Mouse (Mus musculus) midbrain, embryonic 12.5 days (tissue): Measurements from ENCODE around the gene Slitrk2. TPM values are rescaled to one million over a fixed set of nuclear protein-coding genes. Genes with fewer than 3 reads are reported as not detected.
A peak's percentile ranks its signal among the peaks of the same experiment; 100 is the strongest.

ENCODE experiments used
- ATAC-seq: fragments of 200-750 bp; cut with Nextera tagmentation; 2 replicates; pipeline ENCODE4 v1.8.0; 2017; ENCODE audit warnings: low read depth, moderate TSS enrichment, moderate library complexity; ENCODE audit not compliant: low FRiP score
- H3K27ac ChIP-seq: fragments of 300-500 bp; sonication (generic); replicated peaks from 2 replicates; pipeline ENCODE4 v1.5.1; 2016; ENCODE audit warnings: mild to moderate bottlenecking
- H3K27me3 ChIP-seq: fragments of 300-500 bp; sonication (generic); 2 replicates; pipeline ENCODE4 v1.6.1; 2016; ENCODE audit warnings: mild to moderate bottlenecking
- H3K36me3 ChIP-seq: fragments of 300-500 bp; sonication (generic); 2 replicates; pipeline ENCODE4 v1.6.1; 2016
- H3K4me1 ChIP-seq: fragments of 300-500 bp; sonication (generic); 2 replicates; pipeline ENCODE4 v1.6.1; 2016
- H3K4me2 ChIP-seq: fragments of 300-500 bp; sonication (generic); replicated peaks from 2 replicates; pipeline ENCODE4 v1.6.1; 2016; ENCODE audit warnings: mild to moderate bottlenecking, moderate library complexity
- H3K4me3 ChIP-seq: fragments of 300-500 bp; sonication (generic); 2 replicates; pipeline ENCODE4 v1.5.1; 2016; ENCODE audit warnings: mild to moderate bottlenecking
- H3K9ac ChIP-seq: fragments of 300-500 bp; sonication (generic); replicated peaks from 2 replicates; pipeline ENCODE4 v1.6.1; 2016; ENCODE audit warnings: mild to moderate bottlenecking, moderate library complexity
- H3K9me3 ChIP-seq: fragments of 300-500 bp; sonication (generic); 2 replicates; pipeline ENCODE4 v1.6.1; 2016; ENCODE audit warnings: mild to moderate bottlenecking
- WGBS: fragments of 180-500 bp; shearing (Covaris S2); methylation state at CpG from one replicate; pipeline ENCODE4 v1.1.7; 2016; 5-methylcytosine and 5-hydroxymethylcytosine counted together
- polyA plus RNA-seq: library from polyadenylated mRNA; unstranded; fragments of >200 nt; fragmentation: Nextera tagmentation; extraction: Ambion mirVana; gene quantifications from 2 replicates; pipeline ENCODE4 v1.2.1, GENCODE M21; 2016

Gene Slitrk2
- 4.2 and 5.5 TPM in 2 replicates for polyA plus RNA-seq

- Histone ChIP-seq H3K9me3 (no peaks in the 10 kb centered on the region), H3K4me2 (peak within 1 kb of the TSS; percentile 59), H3K4me3 (peak within 1 kb of the TSS; percentile 41), H3K4me1 (0 out of 2 replicates have a peak, but pooled peaks cover 2% of the 10 kb centered on the region), H3K9ac (peak within 1 kb of the TSS; percentile 31), H3K36me3 (no peaks in the 10 kb centered on the region), H3K27me3 (no peaks in the 10 kb centered on the region), H3K27ac (no peak within 1 kb of the TSS)
- WGBS, result 14% methylated on average over 25 of the region's 25 CpGs
- peak; percentile 54 for ATAC-seq
These were observed at the start of gene Slitrk2 for GRCm38 (mm10) chrX:66648911-66649620. Gene Slitrk2 (plus strand): TSS chrX:66649318.

GRCm38 (mm10) chrX:66605490-66605889, 43.6 kb upstream of the Slitrk2 start:
- ATAC-seq, result no peak
- Histone ChIP-seq H3K27me3 (no peaks in the 10 kb centered on the region), H3K27ac (no peak overlapping the region), H3K9ac (no peak overlapping the region), H3K4me2 (no peak overlapping the region), H3K4me1 (no peaks in the 10 kb centered on the region), H3K36me3 (no peaks in the 10 kb centered on the region), H3K4me3 (no peak overlapping the region), H3K9me3 (no peaks in the 10 kb centered on the region)
- 79% methylated on average over 3 of the region's 3 CpGs for WGBS

GRCm38 (mm10) chrX:66652455-66653144, 3.5 kb downstream of the Slitrk2 start:
- H3K4me1 ChIP-seq, result 0 out of 2 replicates have a peak, but pooled peaks cover 2% of the 10 kb centered on the region
- WGBS, result 14% methylated on average over 21 of the region's 21 CpGs
- H3K27me3 ChIP-seq, result no peaks in the 10 kb centered on the region
- H3K36me3 ChIP-seq, result no peaks in the 10 kb centered on the region
- H3K4me3 ChIP-seq, result peak overlapping the region; percentile 44
- peak; percentile 90 for ATAC-seq
- no peak overlapping the region for H3K27ac ChIP-seq
- H3K9ac ChIP-seq, result peak overlapping the region; percentile 46
- H3K4me2 ChIP-seq, result peak overlapping the region; percentile 59
- H3K9me3 ChIP-seq, result no peaks in the 10 kb centered on the region

- WGBS, result 45% methylated on average over 2 of the region's 2 CpGs
- no peaks in the 10 kb centered on the region for H3K9me3 ChIP-seq
- 0 out of 2 replicates have a peak, but pooled peaks cover under 1% of the 10 kb centered on the region for H3K4me1 ChIP-seq
These were observed 8.2 kb downstream of the Slitrk2 start for GRCm38 (mm10) chrX:66657365-66657764.

GRCm38 (mm10) chrX:66676959-66677358, 27.8 kb downstream of the Slitrk2 start:
- Histone ChIP-seq H3K36me3 (no peaks in the 10 kb centered on the region), H3K27me3 (no peaks in the 10 kb centered on the region), H3K9ac (no peak overlapping the region), H3K4me3 (no peak overlapping the region), H3K9me3 (no peaks in the 10 kb centered on the region), H3K4me1 (no peaks in the 10 kb centered on the region), H3K4me2 (no peak overlapping the region), H3K27ac (no peak overlapping the region)
- WGBS, result 94% methylated on average over 4 of the region's 4 CpGs
- ATAC-seq, result no peak

More at GRCm38 (mm10) chrX:66657365-66657764, 8.2 kb downstream of the Slitrk2 start:
- Histone ChIP-seq H3K4me3 (no peak overlapping the region), H3K27me3 (no peaks in the 10 kb centered on the region), H3K36me3 (no peaks in the 10 kb centered on the region), H3K27ac (no peak overlapping the region), H3K4me2 (no peak overlapping the region), H3K9ac (no peak overlapping the region)
- ATAC-seq, result no peak

GRCm38 (mm10) chrX:66678646-66679045, 29.5 kb downstream of the Slitrk2 start:
- no peaks in the 10 kb centered on the region for H3K27me3 ChIP-seq
- H3K9me3 ChIP-seq, result no peaks in the 10 kb centered on the region
- H3K27ac ChIP-seq, result no peak overlapping the region
- H3K4me1 ChIP-seq, result no peaks in the 10 kb centered on the region
- no peak for ATAC-seq
- no peak overlapping the region for H3K9ac ChIP-seq
- H3K4me3 ChIP-seq, result no peak overlapping the region
- no peak overlapping the region for H3K4me2 ChIP-seq
- 26% methylated on average over 7 of the region's 7 CpGs for WGBS
- no peaks in the 10 kb centered on the region for H3K36me3 ChIP-seq
